Mouse (Mus musculus): ENCODE data around the gene Tmem129. TPM values are rescaled to one million over a fixed set of nuclear protein-coding genes. Genes with fewer than 3 reads are reported as not detected.

The Tmem129 gene
- polyA plus RNA-seq, 1 experiment from 2014 or later, result 26.4 TPM

GRCm38 (mm10) chr5:33607434-33607833 is 50.8 kb downstream of the Tmem129 start:
- Histone ChIP-seq H3K4me1 (replicated peaks; ENCODE audit: insufficient read depth, low read length) (no peaks in the 10 kb centered on the region), H3K9ac (ENCODE audit: low read depth, low read length) (peak overlapping the region; percentile 13; the same call in 1 of the 2 replicates), H3K4me2 (ENCODE audit: low read length) (no peak overlapping the region), H3K27ac (no peak overlapping the region), H3K36me3 (ENCODE audit: insufficient read depth, low read length) (peaks cover 32% of the 10 kb centered on the region), H3K9me3 (replicated peaks; ENCODE audit: low read length) (no peaks in the 10 kb centered on the region), H3K27me3 (ENCODE audit: insufficient read depth, low read length) (no peaks in the 10 kb centered on the region), H3K4me3 (replicated peaks; ENCODE audit: low read depth, low read length) (no peak overlapping the region)
- ATAC-seq (replicated peaks; ENCODE audit: low FRiP score, low read depth) (no peak), DNase-seq (ENCODE audit: low spot score) (no peak)
- WGBS, result 97% methylated on average over 15 of the region's 15 CpGs
- no peak for TF ChIP-seq CTCF (IDR thresholded peaks at IDR 0.05; ENCODE audit: low read depth)

- no peak overlapping the region for H3K27ac ChIP-seq
- no peak overlapping the region for H3K4me3 ChIP-seq (replicated peaks; ENCODE audit: low read depth, low read length)
- WGBS, result 63% methylated on average over 7 of the region's 7 CpGs
- no peaks in the 10 kb centered on the region for H3K4me1 ChIP-seq (replicated peaks; ENCODE audit: insufficient read depth, low read length)
- no peak overlapping the region for H3K4me2 ChIP-seq (ENCODE audit: low read length)
- no peak overlapping the region for H3K9ac ChIP-seq (ENCODE audit: low read depth, low read length)
- DNase-seq (ENCODE audit: low spot score) (no peak), ATAC-seq (replicated peaks; ENCODE audit: low FRiP score, low read depth) (no peak)
- H3K9me3 ChIP-seq (replicated peaks; ENCODE audit: low read length), result no peaks in the 10 kb centered on the region
- TF ChIP-seq CTCF (IDR thresholded peaks at IDR 0.05; ENCODE audit: low read depth), result no peak
- H3K27me3 ChIP-seq (ENCODE audit: insufficient read depth, low read length), result no peaks in the 10 kb centered on the region
- peaks cover 29% of the 10 kb centered on the region for H3K36me3 ChIP-seq (ENCODE audit: insufficient read depth, low read length)
These were observed 51.6 kb downstream of the Tmem129 start for GRCm38 (mm10) chr5:33606631-33607030.

- DNase-seq (ENCODE audit: low spot score), result no peak
- Histone ChIP-seq H3K9ac (ENCODE audit: low read depth, low read length) (no peak overlapping the region), H3K4me3 (replicated peaks; ENCODE audit: low read depth, low read length) (no peak overlapping the region), H3K27ac (no peak overlapping the region), H3K27me3 (ENCODE audit: insufficient read depth, low read length) (no peaks in the 10 kb centered on the region), H3K36me3 (ENCODE audit: insufficient read depth, low read length) (peaks cover 29% of the 10 kb centered on the region), H3K9me3 (replicated peaks; ENCODE audit: low read length) (no peaks in the 10 kb centered on the region), H3K4me1 (replicated peaks; ENCODE audit: insufficient read depth, low read length) (no peaks in the 10 kb centered on the region), H3K4me2 (ENCODE audit: low read length) (no peak overlapping the region)
- TF ChIP-seq CTCF (IDR thresholded peaks at IDR 0.05; ENCODE audit: low read depth), result no peak
- 66% methylated on average over 5 of the region's 5 CpGs for WGBS
- ATAC-seq (replicated peaks; ENCODE audit: low FRiP score, low read depth), result no peak
These were observed 52.9 kb downstream of the Tmem129 start for GRCm38 (mm10) chr5:33605314-33605713.

Other genes with a start within 250 kb of the Tmem129 start
- gene Nkx1-1, start 224.4 kb downstream of the Tmem129 start, polyA plus RNA-seq (2015; fragmentation: Nextera tagmentation; extraction: Ambion mirVana), result not detected in 2 replicates
- 55.7 and 58.1 TPM in 2 replicates for gene Fam53a, start 28.8 kb downstream of the Tmem129 start, polyA plus RNA-seq (2015; fragmentation: Nextera tagmentation; extraction: Ambion mirVana)
- 0.64 and 0.68 TPM in 2 replicates for gene Gm9903, start 28.5 kb downstream of the Tmem129 start, polyA plus RNA-seq (2015; fragmentation: Nextera tagmentation; extraction: Ambion mirVana)
- gene Slbp, start 5.8 kb downstream of the Tmem129 start, polyA plus RNA-seq (2015; fragmentation: Nextera tagmentation; extraction: Ambion mirVana), result 146 and 172 TPM in 2 replicates
- gene Tacc3, start 288 bp downstream of the Tmem129 start, polyA plus RNA-seq (2015; fragmentation: Nextera tagmentation; extraction: Ambion mirVana), result 74.3 and 84.9 TPM in 2 replicates
- gene Fgfr3, start 63.3 kb upstream of the Tmem129 start, polyA plus RNA-seq (2015; fragmentation: Nextera tagmentation; extraction: Ambion mirVana), result 14.4 and 15.0 TPM in 2 replicates
- gene Letm1, start 124.4 kb upstream of the Tmem129 start, polyA plus RNA-seq (2015; fragmentation: Nextera tagmentation; extraction: Ambion mirVana), result 53.4 and 58.3 TPM in 2 replicates
- gene Nsd2, start 162.3 kb upstream of the Tmem129 start, polyA plus RNA-seq (2015; fragmentation: Nextera tagmentation; extraction: Ambion mirVana), result 21.0 and 25.8 TPM in 2 replicates